Mouse (Mus musculus): ENCODE measurements around the gene Cdc42bpa. TPM values are rescaled to one million over a fixed set of nuclear protein-coding genes. Genes with fewer than 3 reads are reported as not detected.
"Not testable (repeated sequence)": the region's sequence is repeated elsewhere in the genome, so short reads cannot be mapped to it uniquely, and the experiment has no call there.

The Cdc42bpa gene
- total RNA-seq, 2 experiments from 2014 or later = 25.9 to 27.8 TPM

- intact Hi-C loops (cut with DNase I) = no loop called here
- no peak for DNase-seq
- TF ChIP-seq CTCF (IDR thresholded peaks at IDR 0.05) = no peak
- Histone ChIP-seq H3K4me3 (no peak overlapping the region), H3K27ac (no peak overlapping the region)
Measured at GRCm38 (mm10) chr1:180018218-180018617, 57.9 kb downstream of the Cdc42bpa start.

- peak overlapping the region; percentile 66 for H3K27ac ChIP-seq
- no peak for DNase-seq
- intact Hi-C loops (cut with DNase I) = no loop called here
- no peak for TF ChIP-seq CTCF (IDR thresholded peaks at IDR 0.05)
- no peak overlapping the region for H3K4me3 ChIP-seq
Measured at GRCm38 (mm10) chr1:180021463-180022296, 61.4 kb downstream of the Cdc42bpa start.

GRCm38 (mm10) chr1:180023512-180023911 is 63.2 kb downstream of the Cdc42bpa start:
- no peak for DNase-seq
- TF ChIP-seq CTCF (IDR thresholded peaks at IDR 0.05) = no peak
- intact Hi-C loops (cut with DNase I) = no loop called here

GRCm38 (mm10) chr1:180029863-180030262 is 69.6 kb downstream of the Cdc42bpa start:
- DNase-seq; intact Hi-C loops (cut with DNase I); H3K27ac ChIP-seq; H3K4me3 ChIP-seq: not testable (repeated sequence)

More at GRCm38 (mm10) chr1:180023512-180023911, 63.2 kb downstream of the Cdc42bpa start:
- Histone ChIP-seq H3K4me3 (no peak overlapping the region), H3K27ac (no peak overlapping the region)

- TF ChIP-seq CTCF (IDR thresholded peaks at IDR 0.05) = no peak
- DNase-seq = no peak
- H3K27ac ChIP-seq = no peak overlapping the region
- no peak overlapping the region for H3K4me3 ChIP-seq
- intact Hi-C loops (cut with DNase I) = no loop called here
Measured at GRCm38 (mm10) chr1:180030631-180031365, 70.5 kb downstream of the Cdc42bpa start.

GRCm38 (mm10) chr1:180031705-180032548 is 71.7 kb downstream of the Cdc42bpa start:
- intact Hi-C loops (cut with DNase I) = no loop called here
- DNase-seq = no peak
- Histone ChIP-seq H3K27ac (no peak overlapping the region), H3K4me3 (no peak overlapping the region)
- no peak for TF ChIP-seq CTCF (IDR thresholded peaks at IDR 0.05)

- DNase-seq = no peak
- H3K27ac ChIP-seq = no peak overlapping the region
- TF ChIP-seq CTCF (IDR thresholded peaks at IDR 0.05) = no peak
Measured at GRCm38 (mm10) chr1:180037461-180037860, 77.2 kb downstream of the Cdc42bpa start.

GRCm38 (mm10) chr1:180044160-180044559 is 83.9 kb downstream of the Cdc42bpa start:
- intact Hi-C loops (cut with DNase I) = loop anchor here (5.0 kb wide), 1 partner anchor 72 kb away; no protein-coding TSS in a partner anchor
- TF ChIP-seq CTCF (IDR thresholded peaks at IDR 0.05) = no peak
- no peak overlapping the region for H3K27ac ChIP-seq
- H3K4me3 ChIP-seq = no peak overlapping the region
- DNase-seq = no peak

More at GRCm38 (mm10) chr1:180037461-180037860, 77.2 kb downstream of the Cdc42bpa start:
- intact Hi-C loops (cut with DNase I) = no loop called here
- no peak overlapping the region for H3K4me3 ChIP-seq

- Histone ChIP-seq H3K4me3 (no peak overlapping the region), H3K27ac (no peak overlapping the region)
- intact Hi-C loops (cut with DNase I) = no loop called here
- DNase-seq = no peak
- TF ChIP-seq CTCF (IDR thresholded peaks at IDR 0.05) = no peak
Measured at GRCm38 (mm10) chr1:180045172-180045571, 84.9 kb downstream of the Cdc42bpa start.

GRCm38 (mm10) chr1:180089176-180089575 is 128.9 kb downstream of the Cdc42bpa start:
- no peak for TF ChIP-seq CTCF (IDR thresholded peaks at IDR 0.05)
- no peak for DNase-seq
- intact Hi-C loops (cut with DNase I) = no loop called here
- Histone ChIP-seq H3K27ac (no peak overlapping the region), H3K4me3 (no peak overlapping the region)

- Histone ChIP-seq H3K4me3 (no peak overlapping the region), H3K27ac (no peak overlapping the region)
- no peak for DNase-seq
- intact Hi-C loops (cut with DNase I) = no loop called here
- no peak for TF ChIP-seq CTCF (IDR thresholded peaks at IDR 0.05)
Measured at GRCm38 (mm10) chr1:180098426-180098825, 138.2 kb downstream of the Cdc42bpa start.

GRCm38 (mm10) chr1:180104567-180104966 is 144.3 kb downstream of the Cdc42bpa start:
- DNase-seq = no peak
- TF ChIP-seq CTCF (IDR thresholded peaks at IDR 0.05) = no peak
- intact Hi-C loops (cut with DNase I) = no loop called here
- Histone ChIP-seq H3K27ac (no peak overlapping the region), H3K4me3 (no peak overlapping the region)

All from gastrocnemius, adult 2 months (tissue).